16 mouse cellular contexts compared by ENCODE assay signal in the genomic region with DNA sequence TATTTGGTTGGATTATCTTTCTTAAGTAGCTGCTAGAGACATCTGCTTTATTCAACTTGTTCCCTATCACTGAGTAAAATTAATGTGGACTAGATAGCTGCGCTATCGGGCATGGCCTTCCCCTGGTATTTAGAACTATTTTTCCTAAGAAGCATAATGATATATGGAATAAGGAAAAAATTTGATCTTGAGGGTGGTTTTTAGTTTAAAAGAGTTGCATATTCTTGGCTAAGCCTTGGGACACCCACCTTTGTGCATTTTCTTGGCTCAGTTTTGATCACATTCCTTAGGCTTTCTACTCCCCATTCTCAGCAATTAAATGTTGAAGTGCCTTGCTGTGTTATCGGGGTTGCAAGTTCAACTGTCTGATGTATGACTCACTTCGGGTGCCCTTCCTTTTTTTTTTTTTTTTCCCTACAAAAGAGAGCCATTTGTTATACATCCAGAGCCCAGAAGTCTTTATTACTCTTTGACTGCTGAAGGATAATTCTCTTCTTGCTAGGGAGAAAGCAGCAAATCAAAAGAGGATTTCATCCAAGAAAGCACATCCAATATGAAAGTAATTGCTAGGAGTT.
"Had no signal": no experiment of that assay in that cellular context is flagged by ENCODE, and none has a peak within 500 bp of the region (broad histone marks: within the 10 kb centered on the region; RNA-seq: fewer than 3 reads in every experiment).

No protein-coding gene starts in this region.

- H3K4me3 ChIP-seq: lung, embryonic 15.5 days; megakaryocyte, embryonic 14.5 days; midbrain, embryonic 13.5 days; midbrain, embryonic 15.5 days; neural tube, embryonic 12.5 days had no signal

- DNase-seq: liver, postnatal 0 days; lung, adult 2 months; lung, postnatal 14 days; lung, postnatal 36 days; right cerebral cortex, postnatal 14 days; thymus, adult 18-20 months; thymus, postnatal 25 days; thymus, postnatal 4 days had no signal

- H3K27ac ChIP-seq: lung, embryonic 15.5 days; macrophage; midbrain, embryonic 13.5 days; midbrain, embryonic 15.5 days; neural tube, embryonic 12.5 days had no signal

- ATAC-seq: liver, postnatal 0 days; lung, postnatal 0 days; midbrain, embryonic 13.5 days had no signal

- H3K4me2 ChIP-seq: lung, embryonic 15.5 days; midbrain, embryonic 11.5 days; midbrain, embryonic 13.5 days; midbrain, embryonic 15.5 days; neural tube, embryonic 12.5 days had no signal

- H3K9ac ChIP-seq: liver, postnatal 0 days; lung, embryonic 15.5 days; midbrain, embryonic 13.5 days; midbrain, embryonic 15.5 days; neural tube, embryonic 12.5 days had no signal

- H3K9me3 ChIP-seq: lung, embryonic 15.5 days; megakaryocyte, embryonic 14.5 days; midbrain, embryonic 13.5 days; midbrain, embryonic 15.5 days; neural tube, embryonic 12.5 days had no signal

- H3K36me3 ChIP-seq: lung, embryonic 15.5 days; midbrain, embryonic 15.5 days; neural tube, embryonic 12.5 days had no signal

- H3K27me3 ChIP-seq: lung, embryonic 15.5 days; megakaryocyte, embryonic 14.5 days; midbrain, embryonic 13.5 days; midbrain, embryonic 15.5 days; neural tube, embryonic 12.5 days had no signal

- H3K4me1 ChIP-seq: lung, embryonic 15.5 days; midbrain, embryonic 13.5 days; midbrain, embryonic 15.5 days; neural tube, embryonic 12.5 days had no signal
